Mouse (Mus musculus) gastrocnemius, postnatal 36 days (tissue): Measurements from ENCODE around the gene Kcnb1. TPM values are rescaled to one million over a fixed set of nuclear protein-coding genes. Genes with fewer than 3 reads are reported as not detected.
"Not testable (repeated sequence)": the region's sequence is repeated elsewhere in the genome, so short reads cannot be mapped to it uniquely, and the experiment has no call there.

Experiments used
- DNase-seq, 2 experiments: peaks; one replicate each; pipeline ENCODE4 v3.0.0; 2022
- intact Hi-C: fragments of 180-260 bp; cut with DNase I; formaldehyde crosslinking; loops from one replicate; pipeline ENCODE4 v1.15.1; 2025
- total RNA-seq, 2 experiments: library from RNA; stranded (reverse); gene quantifications; 2 replicates each; pipeline ENCODE4 v1.2.3; 2021

The Kcnb1 gene
- total RNA-seq, 2 experiments from 2014 or later = 23.3 to 28.2 TPM

GRCm38 (mm10) chr2:167208984-167209383, 19.0 kb upstream of the Kcnb1 start:
- intact Hi-C loops = no loop called here

GRCm38 (mm10) chr2:167205918-167206629, 16.1 kb upstream of the Kcnb1 start:
- intact Hi-C loops = no loop called here
- DNase-seq = no peak

More at GRCm38 (mm10) chr2:167208984-167209383, 19.0 kb upstream of the Kcnb1 start:
- no peak for DNase-seq

- DNase-seq, intact Hi-C loops: not testable (repeated sequence)
These were observed 14.7 kb upstream of the Kcnb1 start for GRCm38 (mm10) chr2:167204686-167205085.

- intact Hi-C loops = no loop called here
- no peak for DNase-seq
These were observed 13.7 kb upstream of the Kcnb1 start for GRCm38 (mm10) chr2:167203505-167204166.

GRCm38 (mm10) chr2:167201463-167202291, 11.7 kb upstream of the Kcnb1 start:
- intact Hi-C loops = no loop called here
- no peak for DNase-seq

- DNase-seq = no peak
- intact Hi-C loops = no loop called here
These were observed 8.9 kb upstream of the Kcnb1 start for GRCm38 (mm10) chr2:167198660-167199427.

GRCm38 (mm10) chr2:167193361-167193760, 3.4 kb upstream of the Kcnb1 start:
- DNase-seq = no peak
- intact Hi-C loops = no loop called here

- intact Hi-C loops = loop anchor here (1.0 to 2.0 kb wide), 2 partner anchors 77 to 116 kb away; no protein-coding TSS in a partner anchor
- no peak for DNase-seq
These were observed 472 bp downstream of the Kcnb1 start for GRCm38 (mm10) chr2:167189291-167190075.

- intact Hi-C loops = no loop called here
- peak; percentile 76 for DNase-seq
These were observed 1.4 kb downstream of the Kcnb1 start for GRCm38 (mm10) chr2:167188315-167189207.

GRCm38 (mm10) chr2:167187119-167187518, 2.8 kb downstream of the Kcnb1 start:
- intact Hi-C loops = no loop called here
- peak; percentile 36 to 43 for DNase-seq

- no peak for DNase-seq
- intact Hi-C loops = no loop called here
These were observed 3.4 kb downstream of the Kcnb1 start for GRCm38 (mm10) chr2:167186544-167186943.

GRCm38 (mm10) chr2:167186003-167186402, 4.0 kb downstream of the Kcnb1 start:
- DNase-seq = no peak
- intact Hi-C loops = no loop called here

GRCm38 (mm10) chr2:167185432-167185831, 4.5 kb downstream of the Kcnb1 start:
- DNase-seq = no peak
- intact Hi-C loops = no loop called here

- intact Hi-C loops = no loop called here
These were observed 8.1 kb downstream of the Kcnb1 start for GRCm38 (mm10) chr2:167181662-167182389.

GRCm38 (mm10) chr2:167181096-167181495, 8.9 kb downstream of the Kcnb1 start:
- DNase-seq = no peak
- intact Hi-C loops = no loop called here

More at GRCm38 (mm10) chr2:167181662-167182389, 8.1 kb downstream of the Kcnb1 start:
- DNase-seq = no peak

- intact Hi-C loops = no loop called here
- DNase-seq = no peak
These were observed 10.7 kb downstream of the Kcnb1 start for GRCm38 (mm10) chr2:167179301-167179700.

GRCm38 (mm10) chr2:167177231-167177641, 12.7 kb downstream of the Kcnb1 start:
- intact Hi-C loops = no loop called here
- no peak for DNase-seq

- DNase-seq = no peak
- intact Hi-C loops = no loop called here
These were observed 14.7 kb downstream of the Kcnb1 start for GRCm38 (mm10) chr2:167175284-167175683.
